Mouse (Mus musculus) heart, postnatal 0 days (tissue): Measurements from ENCODE around the gene Hist1h2ae. TPM values are rescaled to one million over a fixed set of nuclear protein-coding genes. Genes with fewer than 3 reads are reported as not detected.
"Not testable (repeated sequence)": the region's sequence is repeated elsewhere in the genome, so short reads cannot be mapped to it uniquely, and the experiment has no call there.

Experiments
- ATAC-seq: fragments of 200-750 bp; cut with Nextera tagmentation; 2 replicates; pipeline ENCODE4 v1.8.0; 2017; ENCODE audit warnings: low read depth, moderate number of reproducible peaks, moderate library complexity; ENCODE audit not compliant: insufficient read depth
- DNase-seq: peaks from one replicate; pipeline ENCODE4 v3.0.0-alpha.2; 2016; ENCODE audit warnings: low spot score
- H3K27ac ChIP-seq: fragments of 300-500 bp; sonication (generic); 2 replicates; pipeline ENCODE4 v1.5.1; 2014; ENCODE audit warnings: low read depth, mild to moderate bottlenecking
- H3K27me3 ChIP-seq: fragments of 300-500 bp; sonication (generic); 2 replicates; pipeline ENCODE4 v1.6.1; 2014; ENCODE audit warnings: low read length, mixed read lengths; ENCODE audit not compliant: control insufficient read depth, insufficient read depth
- H3K36me3 ChIP-seq: fragments of 300-500 bp; sonication (generic); replicated peaks from 2 replicates; pipeline ENCODE4 v1.6.1; 2014; ENCODE audit warnings: low read length, mixed read lengths; ENCODE audit not compliant: control insufficient read depth, insufficient read depth
- H3K4me1 ChIP-seq: fragments of 300-500 bp; sonication (generic); 2 replicates; pipeline ENCODE4 v1.6.1; 2014; ENCODE audit warnings: antibody characterized with exemption; ENCODE audit not compliant: control insufficient read depth, insufficient read depth
- H3K4me2 ChIP-seq: fragments of 300-500 bp; sonication (generic); 2 replicates; pipeline ENCODE4 v1.6.1; 2014; ENCODE audit warnings: low read depth, mild to moderate bottlenecking, low read length, moderate library complexity
- H3K4me3 ChIP-seq: fragments of 300-500 bp; sonication (generic); 2 replicates; pipeline ENCODE4 v1.5.1; 2014; ENCODE audit warnings: low read depth, low read length
- H3K9ac ChIP-seq: fragments of 300-500 bp; sonication (generic); replicated peaks from 2 replicates; pipeline ENCODE4 v1.6.1; 2014; ENCODE audit warnings: low read depth, low read length, mixed read lengths
- H3K9me3 ChIP-seq: fragments of 300-500 bp; sonication (generic); replicated peaks from 2 replicates; pipeline ENCODE4 v1.6.1; 2016; ENCODE audit warnings: low read length; ENCODE audit not compliant: control insufficient read depth
- CTCF ChIP-seq: IDR thresholded peaks from 2 replicates; pipeline ENCODE4 v1.5.1; 2016; ENCODE audit warnings: antibody characterized with exemption, control low read depth, low read depth
- EP300 ChIP-seq: IDR thresholded peaks from 2 replicates; pipeline ENCODE4 v1.6.1; 2016; ENCODE audit warnings: antibody characterized with exemption, low read depth
- WGBS: fragments of 180-500 bp; shearing (Covaris S2); extraction: QIAGEN DNeasy Blood & Tissue Kit; methylation state at CpG from one replicate; pipeline ENCODE4 v1.1.7; 2014; 5-methylcytosine and 5-hydroxymethylcytosine counted together
- polyA plus RNA-seq: library from polyadenylated mRNA; unstranded; fragments of >200 nt; fragmentation: Nextera tagmentation; extraction: Ambion mirVana; gene quantifications from 2 replicates; pipeline ENCODE4 v1.2.1, GENCODE M21; 2015
- total RNA-seq: library from RNA; depleted of rRNA; stranded (reverse); fragments of >200 nt; gene quantifications from 2 replicates; pipeline ENCODE4 v1.2.3, GENCODE M21; 2014; ENCODE audit warnings: low replicate concordance

Hist1h2ae gene
- total and polyA plus RNA-seq, 2 experiments from 2014 or later = 12.1 to 171 TPM

DNA sequence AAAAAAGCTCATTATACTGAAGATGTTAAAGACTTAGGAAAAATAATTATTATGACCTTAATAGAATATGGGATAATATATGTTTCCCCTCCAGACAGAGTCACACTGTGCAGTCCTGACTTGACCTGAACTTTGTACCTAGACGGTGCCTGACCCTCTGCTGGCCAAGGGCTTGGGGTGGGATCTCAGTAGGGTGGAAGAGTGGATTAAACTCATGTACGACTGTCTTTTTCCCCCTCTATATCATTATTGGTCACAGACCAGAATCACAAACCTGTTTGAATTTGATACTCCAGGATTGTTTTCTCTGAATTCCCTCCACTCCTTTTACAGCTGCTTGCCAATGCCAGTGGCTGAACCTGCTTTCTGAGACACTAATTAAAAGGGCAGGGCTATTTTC, 10.3 kb downstream of the Hist1h2ae start:
- WGBS = 41% methylated on average over 2 of the region's 2 CpGs
- not testable (repeated sequence) for H3K9me3 ChIP-seq, H3K27ac ChIP-seq, H3K4me2 ChIP-seq, H3K9ac ChIP-seq, ATAC-seq, H3K36me3 ChIP-seq, DNase-seq, H3K4me3 ChIP-seq, H3K4me1 ChIP-seq, H3K27me3 ChIP-seq

DNA sequence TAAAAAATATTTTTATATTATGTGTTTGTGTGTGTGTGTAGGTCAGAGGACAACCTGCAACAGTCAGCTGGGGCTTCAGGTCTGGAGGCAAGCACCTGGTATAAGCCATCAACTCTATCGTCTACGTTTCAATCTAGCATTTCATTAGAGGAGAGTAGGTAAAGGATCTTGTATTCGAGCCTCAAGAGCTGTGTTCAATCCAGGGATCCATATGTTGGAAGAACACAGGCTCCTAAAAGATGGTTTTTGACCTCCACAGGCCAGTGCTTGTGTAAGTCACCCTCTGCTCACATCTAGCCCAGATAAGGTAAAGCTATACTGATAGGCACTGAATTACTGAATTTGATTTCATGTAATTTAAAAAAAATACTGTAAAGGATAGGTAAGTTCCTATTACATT, 14.1 kb downstream of the Hist1h2ae start:
- H3K4me1 ChIP-seq = 0 out of 2 replicates have a peak, but pooled peaks cover 5% of the 10 kb centered on the region
- DNase-seq = no peak
- TF ChIP-seq EP300 (no peak), CTCF (no peak)
- peak overlapping the region; percentile 57; the same call in 1 of the 2 replicates for H3K27ac ChIP-seq
- no peaks in the 10 kb centered on the region for H3K36me3 ChIP-seq
- 76% methylated on average over 3 of the region's 3 CpGs for WGBS
- no peaks in the 10 kb centered on the region for H3K9me3 ChIP-seq
- H3K9ac ChIP-seq = no peak overlapping the region
- no peak overlapping the region for H3K4me2 ChIP-seq
- H3K27me3 ChIP-seq = no peaks in the 10 kb centered on the region
- no peak for ATAC-seq
- H3K4me3 ChIP-seq = no peak overlapping the region

DNA sequence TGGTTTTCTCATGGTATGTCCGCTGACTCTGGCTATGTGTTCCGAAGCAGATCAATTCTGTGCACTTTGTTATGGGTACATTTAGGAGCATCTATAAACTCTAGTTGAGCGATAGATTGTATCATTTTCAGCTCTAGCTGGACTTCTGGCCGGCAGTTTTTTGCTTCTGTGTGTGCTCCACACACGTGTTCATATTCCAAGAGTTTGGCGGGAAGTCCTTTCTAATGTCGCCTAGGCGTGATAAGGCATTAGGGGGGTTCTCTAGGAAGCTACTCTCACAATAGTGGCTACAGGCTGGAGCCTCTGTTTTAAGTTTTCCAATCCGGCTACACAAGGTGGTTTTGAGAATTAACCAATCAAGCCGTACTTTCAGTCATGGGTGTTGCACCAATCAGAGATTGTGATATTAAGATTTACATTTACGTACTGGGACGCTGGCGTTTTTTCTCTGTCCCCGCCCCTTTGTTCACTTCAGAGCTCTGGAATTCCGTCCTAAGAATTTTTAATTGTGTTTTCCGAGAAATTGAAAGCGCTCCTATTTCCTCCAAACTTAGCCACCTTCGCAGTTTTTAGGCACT, 15.1 kb downstream of the Hist1h2ae start:
- under 1% methylated on average over 18 of the region's 18 CpGs for WGBS

DNA sequence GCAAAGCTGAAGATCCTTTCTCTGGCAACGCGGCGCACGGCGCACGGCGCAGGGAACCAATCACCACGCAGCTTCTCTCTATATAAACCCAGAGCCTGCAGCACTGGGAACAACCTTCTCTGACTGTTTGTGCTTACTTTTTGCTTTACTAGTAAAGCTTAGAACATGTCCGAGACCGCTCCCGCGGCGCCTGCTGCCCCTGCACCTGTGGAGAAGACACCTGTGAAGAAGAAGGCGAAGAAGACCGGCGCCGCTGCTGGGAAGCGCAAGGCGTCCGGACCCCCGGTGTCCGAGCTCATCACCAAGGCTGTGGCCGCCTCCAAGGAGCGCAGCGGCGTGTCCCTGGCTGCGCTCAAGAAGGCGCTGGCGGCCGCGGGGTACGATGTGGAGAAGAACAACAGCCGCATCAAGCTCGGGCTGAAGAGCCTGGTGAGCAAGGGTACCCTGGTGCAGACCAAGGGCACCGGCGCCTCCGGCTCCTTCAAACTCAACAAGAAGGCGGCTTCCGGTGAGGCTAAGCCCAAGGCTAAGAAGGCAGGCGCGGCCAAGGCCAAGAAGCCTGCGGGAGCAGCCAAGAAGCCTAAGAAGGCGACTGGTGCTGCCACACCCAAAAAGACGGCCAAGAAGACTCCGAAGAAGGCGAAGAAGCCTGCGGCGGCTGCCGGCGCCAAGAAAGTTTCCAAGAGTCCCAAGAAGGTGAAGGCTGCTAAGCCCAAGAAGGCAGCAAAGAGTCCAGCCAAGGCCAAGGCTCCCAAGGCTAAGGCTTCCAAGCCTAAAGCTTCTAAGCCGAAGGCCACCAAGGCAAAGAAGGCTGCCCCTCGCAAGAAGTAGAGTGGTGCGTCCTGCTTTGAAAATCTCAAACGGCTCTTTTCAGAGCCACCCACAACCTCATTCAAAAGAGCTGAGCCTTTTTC, 15.8 kb downstream of the Hist1h2ae start:
- Histone ChIP-seq H3K4me2 (peak overlapping the region; percentile 85), H3K4me1 (peaks cover 5% of the 10 kb centered on the region; the same call in 1 of the 2 replicates), H3K27ac (peak overlapping the region; percentile 88), H3K27me3 (no peaks in the 10 kb centered on the region), H3K4me3 (peak overlapping the region; percentile 56), H3K9me3 (no peaks in the 10 kb centered on the region), H3K9ac (peak overlapping the region; percentile 83), H3K36me3 (no peaks in the 10 kb centered on the region)
- under 1% methylated on average over 54 of the region's 54 CpGs for WGBS
- peak; percentile 81 for ATAC-seq
- DNase-seq = peak; percentile 85
- TF ChIP-seq CTCF (no peak), EP300 (no peak)

More for the DNA sequence above, 15.1 kb downstream of the Hist1h2ae start:
- Histone ChIP-seq H3K36me3 (no peaks in the 10 kb centered on the region), H3K27me3 (no peaks in the 10 kb centered on the region), H3K9me3 (no peaks in the 10 kb centered on the region), H3K4me1 (0 out of 2 replicates have a peak, but pooled peaks cover 5% of the 10 kb centered on the region), H3K9ac (peak overlapping the region; percentile 83), H3K27ac (peak overlapping the region; percentile 88), H3K4me3 (peak overlapping the region; percentile 56), H3K4me2 (peak overlapping the region; percentile 85)
- TF ChIP-seq CTCF = no peak
- TF ChIP-seq EP300 = peak; percentile 48; the same call in 1 of the 2 replicates
- ATAC-seq (peak; percentile 68), DNase-seq (peak; percentile 98)

DNA sequence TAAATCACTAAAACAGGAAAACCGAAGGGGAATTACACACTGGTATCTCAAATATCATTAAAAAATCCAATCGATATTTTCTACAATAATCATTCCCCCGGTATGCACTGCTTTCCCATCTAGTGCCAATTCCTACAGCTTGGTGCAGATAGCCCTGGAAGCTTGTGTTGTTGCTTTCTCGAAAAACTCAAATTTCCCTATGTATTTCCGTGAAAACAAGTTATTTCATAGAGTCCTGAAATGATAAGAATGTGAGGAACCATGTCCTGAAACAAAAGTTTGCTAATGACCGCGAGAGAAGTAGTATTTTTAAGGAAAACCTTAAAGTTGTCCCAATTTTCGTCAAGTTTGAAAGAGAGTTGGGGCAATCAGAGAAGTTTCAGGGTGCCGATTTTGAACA, 16.6 kb downstream of the Hist1h2ae start:
- H3K4me3 ChIP-seq = peak overlapping the region; percentile 56
- H3K27ac ChIP-seq = peak overlapping the region; percentile 88
- no peaks in the 10 kb centered on the region for H3K27me3 ChIP-seq
- H3K4me2 ChIP-seq = peak overlapping the region; percentile 85
- WGBS = 19% methylated on average over 9 of the region's 9 CpGs
- peaks cover 5% of the 10 kb centered on the region; the same call in 1 of the 2 replicates for H3K4me1 ChIP-seq
- no peaks in the 10 kb centered on the region for H3K36me3 ChIP-seq
- DNase-seq (no peak), ATAC-seq (no peak)
- H3K9ac ChIP-seq = peak overlapping the region; percentile 83
- no peaks in the 10 kb centered on the region for H3K9me3 ChIP-seq
- no peak for TF ChIP-seq EP300
- TF ChIP-seq CTCF = no peak
